Mouse (Mus musculus): ENCODE results near the gene Rhot1. TPM values are rescaled to one million over a fixed set of nuclear protein-coding genes. Genes with fewer than 3 reads are reported as not detected.
"Not testable (repeated sequence)": the region's sequence is repeated elsewhere in the genome, so short reads cannot be mapped to it uniquely, and the experiment has no call there.

The Rhot1 gene
- polyA plus RNA-seq, 1 experiment from 2014 or later: 57.0 TPM

GRCm38 (mm10) chr11:80178316-80178715 is 30.5 kb upstream of the Rhot1 start:
- Histone ChIP-seq H3K4me1 (peaks cover 17% of the 10 kb centered on the region), H3K27me3 (ENCODE audit: insufficient read depth, poor library complexity, severe bottlenecking) (no peaks in the 10 kb centered on the region), H3K4me3 (no peak overlapping the region), H3K9me3 (no peaks in the 10 kb centered on the region), H3K36me3 (no peaks in the 10 kb centered on the region), H3K27ac (no peak overlapping the region)
- DNase-seq (ENCODE audit: low spot score): no peak
- 85% methylated on average over 8 of the region's 8 CpGs for WGBS

DNA sequence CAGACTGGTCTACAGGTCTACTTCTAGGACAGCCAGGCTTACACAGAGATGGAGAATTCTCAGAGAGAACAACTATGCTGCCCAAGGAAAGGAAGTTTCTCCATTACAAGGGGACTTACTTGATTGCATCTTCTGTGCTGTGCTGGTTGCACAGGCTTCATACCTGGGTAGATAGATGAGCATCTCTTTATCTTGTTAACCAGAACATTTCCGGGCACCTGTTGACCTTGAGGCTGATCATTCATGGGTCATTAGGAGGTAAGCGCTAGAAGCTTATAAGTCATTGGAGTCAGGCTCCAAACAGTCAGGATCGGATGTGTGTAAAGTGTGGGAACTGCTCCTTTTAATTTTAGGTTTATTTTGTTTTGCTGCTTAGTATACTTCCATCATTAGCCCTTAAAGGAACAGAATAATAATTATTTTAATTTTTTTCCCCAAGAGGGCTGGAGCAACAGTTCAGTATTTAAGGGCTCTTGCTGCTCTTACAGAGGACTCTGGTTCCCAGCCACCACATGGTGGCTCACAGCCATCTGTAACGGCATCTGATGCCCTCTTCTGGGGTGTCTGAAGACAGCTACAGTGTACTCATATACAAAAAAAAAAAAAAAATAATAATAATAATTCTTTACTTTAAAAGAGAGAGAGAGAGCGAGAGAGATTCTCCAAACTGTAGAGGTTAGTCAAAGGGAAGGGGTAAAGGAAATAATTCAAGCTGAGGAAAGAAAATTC is 27.6 kb upstream of the Rhot1 start:
- DNase-seq (ENCODE audit: low spot score): no peak
- WGBS: 70% methylated on average over 5 of the region's 5 CpGs

DNA sequence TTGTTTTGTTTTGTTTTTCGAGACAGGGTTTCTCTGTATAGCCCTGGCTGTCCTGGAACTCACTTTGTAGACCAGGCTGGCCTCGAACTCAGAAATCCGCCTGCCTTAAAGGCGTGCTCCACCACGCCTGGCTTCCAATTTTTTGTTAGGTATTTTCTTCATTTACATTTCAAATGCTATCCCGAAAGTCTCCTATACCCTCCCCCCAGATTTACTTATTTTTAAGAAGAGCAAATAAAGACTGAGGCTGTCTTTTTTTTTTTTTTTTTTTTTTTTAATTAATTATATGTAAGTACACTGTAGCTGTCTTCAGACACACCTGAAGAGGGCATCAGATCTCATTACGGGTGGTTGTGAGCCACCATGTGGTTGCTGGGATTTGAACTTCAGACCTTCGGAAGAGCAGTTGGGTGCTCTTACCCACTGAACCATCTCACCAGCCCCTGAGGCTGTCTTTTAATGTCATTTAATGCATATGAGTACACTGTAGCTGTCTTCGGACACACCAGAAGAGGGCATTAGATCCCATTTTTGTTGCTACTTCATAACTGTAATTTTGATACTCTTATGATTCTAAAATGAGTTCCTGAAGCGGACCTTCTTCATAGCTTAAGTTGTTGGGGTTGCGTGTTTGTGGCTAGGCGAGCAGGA is 25.6 kb upstream of the Rhot1 start:
- WGBS: 41% methylated on average over 12 of the region's 12 CpGs
- H3K36me3 ChIP-seq; H3K4me1 ChIP-seq; DNase-seq (ENCODE audit: low spot score); H3K9me3 ChIP-seq; H3K27me3 ChIP-seq (ENCODE audit: insufficient read depth, poor library complexity, severe bottlenecking): not testable (repeated sequence)
- H3K4me3 ChIP-seq: peak overlapping the region; percentile 85
- peak overlapping the region; percentile 96 for H3K27ac ChIP-seq

More for the DNA sequence above, 27.6 kb upstream of the Rhot1 start:
- Histone ChIP-seq H3K4me3 (no peak overlapping the region), H3K9me3 (no peaks in the 10 kb centered on the region), H3K36me3 (no peaks in the 10 kb centered on the region), H3K27me3 (ENCODE audit: insufficient read depth, poor library complexity, severe bottlenecking) (no peaks in the 10 kb centered on the region), H3K27ac (no peak overlapping the region), H3K4me1 (peaks cover 14% of the 10 kb centered on the region)

GRCm38 (mm10) chr11:80183705-80184255 is 25.0 kb upstream of the Rhot1 start, which contains the start of gene Rnf135:
Gene Rnf135, plus strand, starts transcription at chr11:80183851.
- WGBS: 1% methylated on average over 33 of the region's 33 CpGs

DNA sequence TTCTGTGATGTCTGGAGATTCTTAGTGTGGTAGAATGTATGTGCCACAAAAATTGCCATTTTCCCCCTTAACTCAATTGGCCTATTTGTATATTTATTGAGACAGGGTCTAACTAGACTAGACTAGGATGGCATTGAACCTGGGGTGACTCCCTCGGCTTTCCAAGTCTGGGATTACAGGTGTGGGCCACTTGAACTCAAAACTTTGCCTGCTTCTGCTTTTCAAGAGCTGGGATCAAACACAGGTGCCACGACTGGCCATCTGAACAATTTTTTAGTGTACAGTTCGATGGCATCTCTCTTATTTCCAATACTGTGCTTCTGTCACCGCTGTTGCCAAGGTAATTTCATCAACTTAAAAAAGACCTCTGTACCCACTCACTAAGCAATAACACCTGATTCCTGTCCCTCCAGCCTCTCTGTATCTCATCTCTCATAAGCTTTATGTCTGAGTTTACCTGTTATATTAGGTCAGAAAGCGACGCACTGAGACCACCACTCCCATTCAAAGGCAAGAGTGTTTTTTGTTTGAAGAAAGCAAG is 24.2 kb upstream of the Rhot1 start:
- Histone ChIP-seq H3K36me3 (no peaks in the 10 kb centered on the region), H3K4me1 (0 out of 2 replicates have a peak, but pooled peaks cover 3% of the 10 kb centered on the region), H3K9me3 (no peaks in the 10 kb centered on the region), H3K27ac (peak overlapping the region; percentile 96), H3K27me3 (ENCODE audit: insufficient read depth, poor library complexity, severe bottlenecking) (no peaks in the 10 kb centered on the region), H3K4me3 (peak overlapping the region; percentile 85)
- DNase-seq (ENCODE audit: low spot score): no peak
- WGBS: 89% methylated on average over 6 of the region's 6 CpGs

More at GRCm38 (mm10) chr11:80183705-80184255, 25.0 kb upstream of the Rhot1 start, which contains the start of gene Rnf135:
- DNase-seq (ENCODE audit: low spot score): peak; percentile 95
- Histone ChIP-seq H3K4me3 (peak within 1 kb of the TSS; percentile 85), H3K4me1 (0 out of 2 replicates have a peak, but pooled peaks cover 3% of the 10 kb centered on the region), H3K27me3 (ENCODE audit: insufficient read depth, poor library complexity, severe bottlenecking) (no peaks in the 10 kb centered on the region), H3K27ac (peak within 1 kb of the TSS; percentile 96), H3K36me3 (no peaks in the 10 kb centered on the region), H3K9me3 (no peaks in the 10 kb centered on the region)

DNA sequence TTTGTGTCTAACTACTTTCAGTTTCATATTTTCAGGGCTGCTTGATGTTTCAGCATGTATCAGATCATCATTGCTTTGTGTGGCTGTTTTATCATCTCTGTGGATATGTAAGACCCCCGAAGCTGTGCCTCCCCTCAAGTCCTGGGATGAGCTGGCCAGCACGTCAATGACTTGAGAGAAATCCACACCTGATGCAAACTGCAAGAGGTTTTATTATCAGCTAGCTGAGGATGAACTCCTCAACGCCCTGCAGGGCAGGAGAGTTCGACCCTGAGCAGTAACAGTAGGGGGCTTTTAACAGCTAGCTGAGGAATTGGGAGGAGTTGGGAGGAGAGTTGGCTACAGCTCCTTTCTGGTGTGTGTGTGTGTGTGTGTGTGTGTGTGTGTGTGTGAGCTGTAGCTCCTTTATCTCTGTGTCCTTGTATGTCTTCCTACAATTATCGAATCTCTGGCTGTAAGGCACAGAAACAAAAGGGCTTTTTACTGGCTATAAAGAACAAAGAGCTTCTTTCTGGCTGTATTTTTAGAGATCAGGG is 23.3 kb upstream of the Rhot1 start:
- not testable (repeated sequence) for H3K9me3 ChIP-seq; H3K36me3 ChIP-seq; DNase-seq (ENCODE audit: low spot score); H3K4me1 ChIP-seq; H3K27ac ChIP-seq; H3K4me3 ChIP-seq; H3K27me3 ChIP-seq (ENCODE audit: insufficient read depth, poor library complexity, severe bottlenecking)
- 67% methylated on average over 5 of the region's 5 CpGs for WGBS

- H3K4me3 ChIP-seq: no peak overlapping the region
- no peaks in the 10 kb centered on the region for H3K4me1 ChIP-seq
- WGBS: 77% methylated on average over 4 of the region's 4 CpGs
- no peaks in the 10 kb centered on the region for H3K9me3 ChIP-seq
- H3K27ac ChIP-seq: no peak overlapping the region
- DNase-seq (ENCODE audit: low spot score): no peak
- no peaks in the 10 kb centered on the region for H3K27me3 ChIP-seq (ENCODE audit: insufficient read depth, poor library complexity, severe bottlenecking)
- H3K36me3 ChIP-seq: peaks cover 39% of the 10 kb centered on the region
These were observed 18.5 kb upstream of the Rhot1 start for GRCm38 (mm10) chr11:80190280-80190679.

DNA sequence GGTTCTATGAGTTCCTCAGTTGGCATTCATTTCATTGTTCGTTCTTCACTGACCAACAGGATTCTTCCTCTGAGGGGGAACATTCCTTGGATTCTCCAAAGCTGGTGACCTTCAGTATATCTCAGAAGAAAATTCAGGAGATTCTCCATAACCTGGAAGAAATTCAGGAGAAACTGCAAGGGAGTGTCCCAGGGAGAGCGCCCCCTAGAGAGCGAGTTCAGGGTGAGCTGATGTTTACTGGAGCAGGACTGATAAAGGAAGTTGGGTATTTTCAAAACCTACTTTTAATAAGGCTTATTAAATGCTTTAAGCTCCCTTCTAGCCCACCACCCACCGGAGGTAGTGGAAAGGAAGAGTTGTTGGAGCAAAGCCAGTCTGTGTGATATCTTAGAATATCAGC is 15.0 kb upstream of the Rhot1 start:
- no peak overlapping the region for H3K27ac ChIP-seq
- no peak overlapping the region for H3K4me3 ChIP-seq
- no peaks in the 10 kb centered on the region for H3K27me3 ChIP-seq (ENCODE audit: insufficient read depth, poor library complexity, severe bottlenecking)
- H3K9me3 ChIP-seq: no peaks in the 10 kb centered on the region
- no peaks in the 10 kb centered on the region for H3K4me1 ChIP-seq
- WGBS: 62% methylated on average over 4 of the region's 4 CpGs
- H3K36me3 ChIP-seq: peaks cover 45% of the 10 kb centered on the region
- no peak for DNase-seq (ENCODE audit: low spot score)

- no peaks in the 10 kb centered on the region for H3K9me3 ChIP-seq
- H3K27ac ChIP-seq: no peak overlapping the region
- DNase-seq (ENCODE audit: low spot score): no peak
- no peaks in the 10 kb centered on the region for H3K4me1 ChIP-seq
- H3K36me3 ChIP-seq: peaks cover 43% of the 10 kb centered on the region
- H3K4me3 ChIP-seq: no peak overlapping the region
- WGBS: 82% methylated on average over 7 of the region's 7 CpGs
- no peaks in the 10 kb centered on the region for H3K27me3 ChIP-seq (ENCODE audit: insufficient read depth, poor library complexity, severe bottlenecking)
These were observed 12.5 kb upstream of the Rhot1 start for GRCm38 (mm10) chr11:80196351-80196750.

DNA sequence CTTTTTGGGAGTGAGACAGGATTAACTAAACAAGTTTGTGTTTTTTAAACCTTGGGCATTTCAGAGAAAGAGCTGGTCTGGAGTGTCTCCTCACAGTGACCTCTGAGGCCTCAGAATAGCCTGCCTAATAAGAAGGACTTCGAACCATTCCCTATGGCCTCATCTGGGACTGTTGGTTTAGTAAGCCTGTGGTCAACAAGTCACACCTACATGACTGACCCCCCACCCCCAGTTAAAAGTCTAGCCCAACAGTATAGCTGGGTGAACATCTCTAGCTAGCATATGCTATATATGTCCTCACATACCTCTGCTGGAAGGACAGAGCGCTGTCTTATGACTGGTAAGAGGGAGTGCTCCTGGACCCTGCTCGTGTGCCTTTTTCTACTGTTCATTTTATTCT is 9.5 kb upstream of the Rhot1 start:
- no peaks in the 10 kb centered on the region for H3K4me1 ChIP-seq
- no peaks in the 10 kb centered on the region for H3K9me3 ChIP-seq
- no peak for DNase-seq (ENCODE audit: low spot score)
- WGBS: 89% methylated on average over 3 of the region's 3 CpGs
- no peaks in the 10 kb centered on the region for H3K27me3 ChIP-seq (ENCODE audit: insufficient read depth, poor library complexity, severe bottlenecking)
- no peak overlapping the region for H3K4me3 ChIP-seq
- no peak overlapping the region for H3K27ac ChIP-seq
- peaks cover 23% of the 10 kb centered on the region for H3K36me3 ChIP-seq

DNA sequence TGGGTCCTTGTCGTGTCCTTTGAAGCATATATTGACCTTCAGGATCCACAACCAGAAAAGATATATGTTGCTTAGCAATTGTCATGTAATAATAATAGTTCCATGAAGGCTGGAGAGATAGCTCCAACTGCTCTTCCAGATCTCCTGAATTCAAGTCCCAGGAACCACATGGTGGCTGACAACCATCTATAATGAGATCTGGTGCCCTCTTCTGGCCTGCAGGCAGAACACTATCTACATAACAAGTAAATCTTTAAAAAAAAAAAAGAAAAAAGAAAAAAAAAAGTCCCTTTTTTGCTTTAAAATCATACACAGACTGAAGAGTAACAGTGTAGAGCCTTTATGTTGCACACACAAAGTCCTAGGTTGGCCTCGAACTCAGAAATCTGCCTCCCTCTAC is 9.0 kb upstream of the Rhot1 start:
- H3K27me3 ChIP-seq (ENCODE audit: insufficient read depth, poor library complexity, severe bottlenecking): no peaks in the 10 kb centered on the region
- no peak for DNase-seq (ENCODE audit: low spot score)
- H3K36me3 ChIP-seq: peaks cover 19% of the 10 kb centered on the region
- no peak overlapping the region for H3K27ac ChIP-seq
- H3K4me1 ChIP-seq: no peaks in the 10 kb centered on the region
- 89% methylated on average over 2 of the region's 2 CpGs for WGBS
- no peak overlapping the region for H3K4me3 ChIP-seq
- H3K9me3 ChIP-seq: no peaks in the 10 kb centered on the region

DNA sequence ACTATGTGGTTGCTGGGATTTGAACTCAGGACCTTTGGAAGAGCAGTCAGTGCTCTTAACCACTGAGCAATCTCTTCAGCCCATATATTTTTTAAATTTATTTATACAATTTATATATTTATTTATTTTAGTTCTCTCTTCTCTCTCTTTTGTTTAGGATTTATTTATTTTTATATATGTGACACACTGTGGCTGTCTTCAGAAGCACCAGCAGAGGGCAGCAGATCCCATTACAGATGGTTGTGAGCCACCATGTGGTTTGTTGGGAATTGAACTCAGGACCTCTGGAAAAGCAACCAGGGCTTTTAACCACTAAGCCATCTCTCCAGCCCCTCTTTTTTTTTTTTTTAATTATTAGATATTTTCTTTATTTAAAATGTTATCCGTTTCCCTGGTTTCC is 8.5 kb upstream of the Rhot1 start:
- WGBS: 75% methylated on average over 1 of the region's 1 CpGs
- Histone ChIP-seq H3K4me1 (no peaks in the 10 kb centered on the region), H3K27ac (no peak overlapping the region), H3K36me3 (peaks cover 13% of the 10 kb centered on the region), H3K9me3 (no peaks in the 10 kb centered on the region), H3K4me3 (no peak overlapping the region), H3K27me3 (ENCODE audit: insufficient read depth, poor library complexity, severe bottlenecking) (no peaks in the 10 kb centered on the region)
- no peak for DNase-seq (ENCODE audit: low spot score)

GRCm38 (mm10) chr11:80202296-80202695 is 6.5 kb upstream of the Rhot1 start:
- H3K27ac ChIP-seq: no peak overlapping the region
- no peaks in the 10 kb centered on the region for H3K27me3 ChIP-seq (ENCODE audit: insufficient read depth, poor library complexity, severe bottlenecking)
- WGBS: 79% methylated on average over 6 of the region's 6 CpGs
- no peaks in the 10 kb centered on the region for H3K9me3 ChIP-seq
- no peak overlapping the region for H3K4me3 ChIP-seq
- no peak for DNase-seq (ENCODE audit: low spot score)
- peaks cover 12% of the 10 kb centered on the region; the same call in 1 of the 2 replicates for H3K36me3 ChIP-seq
- no peaks in the 10 kb centered on the region for H3K4me1 ChIP-seq

Data from heart, embryonic 10.5 days (tissue).